Mouse (Mus musculus) kidney, postnatal 25 days (tissue): Measurements from ENCODE around the gene H2-Ob.

Experiments
- DNase-seq, 2 experiments: peaks; one replicate each; pipeline ENCODE4 v3.0.0; 2021; ENCODE audit warnings: mixed read lengths in 2 of 2

Gene H2-Ob

DNA sequence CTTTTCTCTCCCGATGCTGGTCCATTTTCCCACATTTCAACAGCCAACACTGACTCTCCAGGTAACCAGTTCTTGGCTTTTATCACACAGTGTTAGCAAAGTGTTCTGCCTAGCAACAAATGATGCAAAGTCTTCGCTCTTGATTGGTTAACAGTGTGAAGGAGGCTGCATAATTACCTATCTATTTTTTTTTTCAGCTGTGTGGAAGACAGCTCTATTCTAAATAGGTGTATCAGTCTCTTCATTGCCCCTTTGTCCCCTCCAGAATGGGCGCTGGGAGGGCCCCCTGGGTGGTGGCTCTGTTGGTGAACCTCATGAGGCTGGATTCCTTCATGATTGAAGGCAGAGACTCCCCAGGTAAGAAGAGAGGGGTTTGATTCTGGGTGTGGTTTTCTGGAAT lies at the start of gene H2-Ob:
H2-Ob (plus strand) TSS at position 198 of the 400 bp plus-strand sequence.
- peak in 1 of 2 experiments; percentile 67 for DNase-seq

DNA sequence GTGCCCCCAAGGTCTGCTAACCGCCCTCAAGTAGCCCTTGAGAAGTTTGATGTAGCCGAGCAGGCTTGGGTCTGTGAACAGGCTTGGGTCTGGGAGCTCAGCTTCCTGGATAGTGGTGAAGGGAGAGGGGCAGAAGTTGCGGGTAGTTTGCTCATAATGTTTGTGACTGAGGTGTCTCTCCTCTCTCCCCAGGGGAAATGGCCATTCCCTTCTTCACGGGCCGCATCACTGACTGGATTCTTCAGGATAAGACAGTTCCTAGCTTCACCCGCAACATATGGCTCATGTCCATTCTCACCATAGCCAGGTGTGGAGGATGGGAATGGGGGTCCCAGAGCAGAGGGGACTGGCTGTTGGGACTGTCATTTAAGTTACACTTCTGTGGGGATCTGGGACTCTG lies 49.7 kb upstream of the H2-Ob start:
- no peak for DNase-seq

- no peak for DNase-seq
Measured at GRCm38 (mm10) chr17:34192852-34193251, 45.9 kb upstream of the H2-Ob start.

GRCm38 (mm10) chr17:34193468-34193867 lies 45.2 kb upstream of the H2-Ob start:
- no peak for DNase-seq

GRCm38 (mm10) chr17:34194723-34195122 lies 44.0 kb upstream of the H2-Ob start:
- DNase-seq = no peak

- no peak for DNase-seq
Measured at GRCm38 (mm10) chr17:34196491-34196890, 42.2 kb upstream of the H2-Ob start.

GRCm38 (mm10) chr17:34196941-34197894 lies 41.5 kb upstream of the H2-Ob start, which contains the start of gene Psmb8:
Gene Psmb8 (plus strand): TSS chr17:34197721.
- peak; percentile 94 to 96 for DNase-seq

GRCm38 (mm10) chr17:34197904-34198520 lies 40.7 kb upstream of the H2-Ob start:
- DNase-seq = peak; percentile 67 to 78

GRCm38 (mm10) chr17:34198521-34198912 lies 40.2 kb upstream of the H2-Ob start:
- no peak for DNase-seq

- DNase-seq = no peak
Measured at GRCm38 (mm10) chr17:34199050-34199619, 39.6 kb upstream of the H2-Ob start.

GRCm38 (mm10) chr17:34200047-34200446 lies 38.7 kb upstream of the H2-Ob start:
- DNase-seq = no peak

DNA sequence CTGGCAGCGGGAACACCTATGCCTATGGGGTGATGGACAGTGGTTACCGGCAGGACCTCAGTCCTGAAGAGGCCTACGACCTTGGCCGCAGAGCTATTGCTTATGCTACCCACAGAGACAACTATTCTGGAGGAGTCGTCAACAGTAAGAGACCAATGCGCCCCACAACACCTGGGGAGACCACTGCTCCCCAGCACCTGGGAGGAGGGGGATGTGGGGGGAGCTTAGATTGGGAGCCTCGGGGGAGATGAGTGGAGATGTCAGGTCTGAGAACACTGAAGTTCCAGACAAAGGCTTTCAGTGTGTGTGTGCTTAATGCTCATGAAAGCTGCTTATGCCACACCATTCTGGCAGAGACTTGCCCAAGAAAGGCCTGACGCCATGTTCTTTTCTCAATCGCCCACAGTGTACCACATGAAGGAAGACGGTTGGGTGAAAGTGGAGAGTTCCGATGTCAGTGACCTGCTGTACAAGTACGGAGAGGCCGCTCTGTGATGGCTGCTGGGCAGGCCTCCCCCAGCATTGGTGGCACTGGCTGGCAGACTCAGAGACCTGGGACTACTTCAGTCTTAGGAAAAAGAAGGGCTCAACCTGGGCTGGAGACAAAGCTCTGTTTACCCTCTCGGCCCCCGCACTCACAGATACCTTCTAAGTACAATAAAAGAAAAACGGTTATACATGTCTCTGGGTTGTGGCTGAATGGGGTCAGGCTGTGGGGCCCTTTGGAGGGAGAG lies 37.8 kb upstream of the H2-Ob start:
- no peak for DNase-seq

- peak in 1 of 2 experiments; percentile 25 for DNase-seq
Measured at GRCm38 (mm10) chr17:34201506-34202055, 37.1 kb upstream of the H2-Ob start.

DNA sequence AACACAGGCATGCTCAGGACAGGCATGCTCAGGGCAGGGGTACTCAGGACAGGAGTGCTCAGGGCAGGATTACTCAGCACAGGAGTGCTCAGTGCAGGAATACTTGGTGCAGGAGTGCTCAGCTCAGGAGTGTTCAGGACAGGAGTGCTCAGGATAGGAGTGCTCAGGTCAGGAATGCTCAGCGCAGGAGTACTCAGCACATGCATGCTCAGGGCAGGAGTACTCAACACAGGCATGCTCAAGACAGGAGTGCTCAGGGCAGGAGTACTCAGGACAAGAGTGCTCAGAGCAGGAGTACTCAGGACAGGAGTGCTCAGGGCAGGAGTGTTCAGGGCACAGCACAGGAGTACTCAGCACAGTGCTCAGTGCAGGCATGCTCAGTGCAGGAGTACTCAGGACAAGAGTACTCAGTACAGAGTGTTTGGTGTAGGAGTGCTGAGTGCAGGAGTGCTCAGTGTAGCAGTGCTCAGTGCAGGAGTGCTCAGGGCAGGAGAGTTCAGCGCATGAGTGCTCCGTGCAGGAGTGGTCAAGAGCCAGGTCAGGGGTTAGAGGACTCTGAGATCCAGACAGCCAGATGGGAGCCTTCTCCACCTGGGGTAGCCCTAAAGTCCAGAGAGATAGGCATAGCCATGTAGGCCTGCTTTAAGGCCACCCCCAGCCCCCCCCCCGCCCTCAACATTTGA lies 35.8 kb upstream of the H2-Ob start:
- DNase-seq = peak in 1 of 2 experiments; percentile 17

DNA sequence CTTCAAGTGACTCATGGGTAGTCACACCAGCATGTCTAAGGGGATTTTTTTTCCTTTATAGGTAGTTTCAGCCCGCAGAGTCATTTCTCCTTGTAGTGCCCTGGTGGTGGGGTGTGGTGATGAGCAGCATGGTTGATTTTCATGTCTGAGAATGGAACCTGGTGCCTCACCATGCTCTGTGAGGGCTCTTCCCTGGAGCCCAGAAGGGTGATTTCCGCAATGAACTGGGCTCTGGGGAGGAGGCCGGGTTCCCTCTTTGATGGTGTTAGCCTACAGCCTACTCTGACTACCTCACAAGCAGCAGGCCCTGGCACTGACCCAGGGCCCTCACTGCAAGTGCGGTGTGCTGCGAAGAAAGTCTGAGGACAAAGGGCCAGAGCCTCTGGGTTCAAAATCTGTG lies 35.3 kb upstream of the H2-Ob start, which contains the start of gene Tap2:
Tap2 (plus strand) TSS at position 84 of the 400 bp plus-strand sequence.
- DNase-seq = peak in 1 of 2 experiments; percentile 32

DNA sequence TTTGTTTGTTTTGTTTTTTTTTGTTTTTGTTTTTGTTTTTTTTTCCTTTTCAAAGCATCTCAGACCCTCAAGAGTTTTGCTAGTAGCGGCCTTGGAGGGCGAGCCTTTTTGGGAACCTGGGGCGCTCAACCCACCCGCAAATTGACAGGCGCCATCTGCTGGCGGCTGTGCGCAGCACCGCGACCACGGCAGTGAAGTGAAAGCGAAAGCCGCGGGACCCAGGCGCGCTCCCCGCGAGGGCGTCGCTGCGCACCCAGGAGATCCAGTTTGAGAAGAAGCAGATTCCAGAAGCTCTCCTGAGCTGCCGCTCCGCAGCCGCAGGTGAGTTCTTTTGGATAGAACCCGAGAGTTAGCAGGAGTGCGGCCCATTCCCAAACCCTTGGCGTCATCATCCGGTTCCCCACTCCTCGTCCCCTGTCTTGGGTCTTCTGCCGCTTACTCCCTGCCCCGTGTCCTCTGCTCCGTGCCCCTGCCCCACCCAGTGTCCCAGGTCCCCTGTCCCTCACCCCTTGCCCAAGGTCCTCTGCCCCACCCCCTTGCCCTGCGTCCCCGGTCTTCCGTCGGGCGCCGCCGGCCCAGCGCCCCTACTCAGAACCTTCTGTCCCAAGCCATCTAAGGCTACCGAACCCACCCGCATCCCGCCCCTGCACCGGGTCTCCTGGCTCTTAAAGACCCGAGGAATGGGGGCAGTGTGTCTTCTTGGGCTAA lies 34.2 kb upstream of the H2-Ob start:
- DNase-seq = peak; percentile 91 to 92

DNA sequence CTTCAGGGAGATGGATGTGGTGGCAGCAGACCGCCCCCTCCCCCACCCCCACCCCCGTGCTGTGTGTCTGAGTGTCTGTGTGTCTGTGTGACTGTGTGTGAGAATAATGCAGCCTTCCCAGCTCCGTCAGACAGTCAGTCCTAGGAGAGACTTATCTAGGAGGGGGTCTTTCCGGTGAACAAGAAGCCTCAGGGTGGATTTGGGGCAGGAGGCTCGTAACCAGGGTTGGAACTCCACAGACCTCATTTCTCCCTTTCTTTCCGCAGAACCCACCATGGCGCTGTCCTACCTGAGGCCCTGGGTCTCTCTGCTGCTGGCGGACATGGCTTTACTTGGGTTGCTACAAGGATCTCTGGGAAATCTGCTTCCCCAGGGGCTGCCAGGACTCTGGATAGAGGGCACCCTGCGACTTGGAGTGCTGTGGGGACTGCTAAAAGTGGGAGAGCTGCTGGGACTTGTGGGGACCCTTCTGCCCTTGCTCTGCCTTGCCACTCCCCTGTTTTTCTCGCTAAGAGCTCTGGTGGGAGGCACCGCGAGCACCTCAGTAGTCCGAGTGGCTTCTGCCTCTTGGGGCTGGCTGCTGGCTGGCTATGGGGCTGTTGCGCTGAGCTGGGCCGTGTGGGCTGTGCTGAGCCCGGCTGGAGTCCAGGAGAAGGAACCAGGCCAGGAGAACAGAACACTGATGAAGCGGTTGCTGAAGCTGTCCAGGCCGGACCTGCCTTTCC lies 33.5 kb upstream of the H2-Ob start:
- peak in 1 of 2 experiments; percentile 48 for DNase-seq

GRCm38 (mm10) chr17:34205746-34206176 lies 32.9 kb upstream of the H2-Ob start:
- peak; percentile 32 to 43 for DNase-seq

DNA sequence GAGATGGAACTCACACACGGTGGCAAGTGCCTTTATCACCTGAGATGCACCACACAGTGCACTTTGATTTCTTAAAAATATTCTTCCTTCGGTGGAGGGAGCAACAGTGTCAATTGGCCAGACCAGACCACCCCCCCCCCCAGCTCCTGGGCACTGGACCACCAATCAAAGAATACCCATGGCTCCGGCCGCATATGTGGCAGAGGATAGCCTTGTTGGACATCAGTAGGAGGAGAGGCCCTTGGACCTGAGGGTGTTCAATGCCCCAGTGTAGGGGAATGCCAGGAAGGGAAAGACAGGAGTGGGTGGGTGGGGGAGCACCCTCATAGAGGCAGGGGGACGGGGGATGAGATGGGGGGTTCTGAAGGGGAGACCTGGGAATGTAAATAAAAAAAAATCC lies 32.0 kb upstream of the H2-Ob start:
- DNase-seq = peak in 1 of 2 experiments; percentile 32

DNA sequence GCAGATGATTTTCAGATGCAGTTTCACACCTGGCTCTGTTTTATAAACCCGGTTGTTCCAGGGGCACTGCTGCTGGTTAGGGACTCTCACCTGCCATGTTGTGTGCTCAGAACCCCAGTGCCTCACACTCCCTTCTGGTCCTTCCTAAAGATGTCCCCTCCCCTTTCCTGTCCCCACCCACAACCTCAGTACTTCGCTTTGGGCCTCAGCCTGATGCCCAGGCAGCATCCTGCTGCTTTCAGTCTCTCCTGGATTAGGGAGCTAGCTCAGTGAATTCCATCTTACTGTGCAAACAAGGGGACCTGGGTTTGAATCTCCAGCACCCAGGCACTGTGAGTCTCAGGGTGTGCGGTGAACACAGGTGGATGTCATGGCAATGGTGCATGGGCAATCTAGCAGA lies 31.2 kb upstream of the H2-Ob start:
- DNase-seq = peak in 1 of 2 experiments; percentile 30
